Comparison of ENCODE assay signal across 10 mouse cellular contexts in the genomic region with DNA sequence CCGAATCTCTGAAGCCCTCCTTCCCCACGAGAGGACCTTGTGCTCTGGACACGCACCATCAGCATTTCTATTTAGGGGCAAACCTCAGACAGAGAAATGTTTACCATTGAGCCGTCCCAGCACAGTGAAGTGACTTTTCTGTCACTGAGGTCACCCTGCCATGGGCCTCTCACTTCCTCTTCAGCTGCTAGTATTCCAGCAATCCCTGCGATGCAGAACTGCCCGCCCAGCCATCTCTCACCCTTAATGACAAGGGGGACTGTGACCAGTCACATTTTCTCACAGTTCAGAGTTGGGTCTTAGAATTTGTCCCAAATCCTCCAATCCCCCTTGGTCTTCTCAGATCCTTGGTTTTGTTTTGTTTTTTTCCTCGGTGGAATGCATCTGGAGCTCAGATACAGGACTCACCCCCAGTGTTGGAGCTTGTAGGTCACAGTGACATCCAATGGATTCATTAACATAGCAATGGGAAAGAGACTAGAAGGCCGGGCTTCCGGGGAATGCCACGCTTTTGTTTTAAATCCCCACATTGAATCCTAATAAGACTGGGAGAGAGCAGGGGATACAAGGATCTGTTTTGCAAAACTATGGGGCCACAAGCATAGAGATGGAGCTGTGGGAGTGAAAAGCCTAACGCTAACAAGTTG. TPM values are rescaled to one million over a fixed set of nuclear protein-coding genes. Genes with fewer than 3 reads are reported as not detected.
DNase-seq lines count a peak whose midpoint lies in the region; ATAC-seq and TF ChIP-seq lines count a peak whose summit lies in the region.
"Had no signal": no experiment of that assay in that cellular context is flagged by ENCODE, and none has a peak within 500 bp of the region (broad histone marks: within the 10 kb centered on the region; RNA-seq: fewer than 3 reads in every experiment).

No protein-coding gene starts in this region.

- TF ChIP-seq CTCF in forebrain, postnatal 0 days (IDR thresholded peaks at IDR 0.05; ENCODE audit: low read depth), result no peak

- H3K36me3 ChIP-seq in forebrain, embryonic 10.5 days (replicated peaks), result no peaks in the 10 kb centered on the region
- no peaks in the 10 kb centered on the region for H3K36me3 ChIP-seq in forebrain, postnatal 0 days (ENCODE audit: insufficient read depth)
- H3K36me3 ChIP-seq in midbrain, embryonic 11.5 days (ENCODE audit: control insufficient read depth, insufficient read depth, low read length), result no peaks in the 10 kb centered on the region
- H3K36me3 ChIP-seq in midbrain, embryonic 15.5 days (replicated peaks), result no peaks in the 10 kb centered on the region
- no peaks in the 10 kb centered on the region for H3K36me3 ChIP-seq in intestine, embryonic 15.5 days
- H3K36me3 ChIP-seq in midbrain, embryonic 14.5 days (ENCODE audit: control insufficient read depth, insufficient read depth, low read length), result no peaks in the 10 kb centered on the region
- H3K36me3 ChIP-seq: neural tube, embryonic 13.5 days had no signal

- no peak for DNase-seq in forebrain, embryonic 10.5 days (ENCODE audit: extremely low spot score, low spot score)
- no peak for DNase-seq in forebrain, postnatal 0 days
- peak; percentile 89 for DNase-seq in midbrain, embryonic 11.5 days (ENCODE audit: low spot score, missing footprints)
- DNase-seq in midbrain, embryonic 14.5 days, result peak; percentile 34
- no peak for DNase-seq in urinary bladder, postnatal 36 days (ENCODE audit: low spot score in 2 of 2)
- no peak for DNase-seq in gastrocnemius, postnatal 4 days (ENCODE audit: low spot score in 2 of 2)

- H3K4me3 ChIP-seq in forebrain, embryonic 10.5 days, result peak overlapping the region; percentile 10; the same call in 1 of the 2 replicates
- H3K4me3 ChIP-seq in forebrain, postnatal 0 days (ENCODE audit: low read depth, low read length), result no peak overlapping the region
- no peak overlapping the region for H3K4me3 ChIP-seq in midbrain, embryonic 11.5 days (ENCODE audit: low read depth, low read length)
- no peak overlapping the region for H3K4me3 ChIP-seq in midbrain, embryonic 15.5 days
- no peak overlapping the region for H3K4me3 ChIP-seq in intestine, embryonic 15.5 days (replicated peaks)
- H3K4me3 ChIP-seq in midbrain, embryonic 14.5 days (replicated peaks; ENCODE audit: low read depth, low read length), result no peak overlapping the region
- H3K4me3 ChIP-seq: erythroblast, embryonic 14.5 days; neural tube, embryonic 13.5 days had no signal

- H3K9me3 ChIP-seq in forebrain, embryonic 10.5 days, result no peaks in the 10 kb centered on the region
- H3K9me3 ChIP-seq in forebrain, postnatal 0 days (ENCODE audit: low read length), result no peaks in the 10 kb centered on the region
- no peaks in the 10 kb centered on the region for H3K9me3 ChIP-seq in midbrain, embryonic 11.5 days (ENCODE audit: control insufficient read depth, low read length)
- H3K9me3 ChIP-seq in midbrain, embryonic 15.5 days, result no peaks in the 10 kb centered on the region
- H3K9me3 ChIP-seq in intestine, embryonic 15.5 days, result no peaks in the 10 kb centered on the region
- H3K9me3 ChIP-seq in midbrain, embryonic 14.5 days (ENCODE audit: control insufficient read depth, low read length), result no peaks in the 10 kb centered on the region
- H3K9me3 ChIP-seq: neural tube, embryonic 13.5 days had no signal

- 8% methylated on average over 11 of the region's 11 CpGs for WGBS in forebrain, embryonic 10.5 days
- 19% methylated on average over 11 of the region's 11 CpGs for WGBS in forebrain, postnatal 0 days
- WGBS in midbrain, embryonic 11.5 days, result 7% methylated on average over 11 of the region's 11 CpGs
- WGBS in midbrain, embryonic 15.5 days, result 9% methylated on average over 11 of the region's 11 CpGs
- 28% methylated on average over 11 of the region's 11 CpGs for WGBS in intestine, embryonic 15.5 days
- 8% methylated on average over 11 of the region's 11 CpGs for WGBS in midbrain, embryonic 14.5 days

- no peak overlapping the region for H3K4me2 ChIP-seq in forebrain, postnatal 0 days (ENCODE audit: low read depth)
- H3K4me2 ChIP-seq in midbrain, embryonic 11.5 days, result peak overlapping the region; percentile 26; the same call in 1 of the 2 replicates
- no peak overlapping the region for H3K4me2 ChIP-seq in midbrain, embryonic 15.5 days
- H3K4me2 ChIP-seq in intestine, embryonic 15.5 days (replicated peaks), result no peak overlapping the region
- 0 out of 2 replicates have a peak overlapping the region, but pooled peaks have one; percentile 6 for H3K4me2 ChIP-seq in midbrain, embryonic 14.5 days (ENCODE audit: low read length)
- H3K4me2 ChIP-seq: neural tube, embryonic 13.5 days had no signal

- no peak for ATAC-seq in forebrain, postnatal 0 days
- ATAC-seq in midbrain, embryonic 11.5 days (ENCODE audit: low FRiP score), result peak; percentile 63
- ATAC-seq in midbrain, embryonic 15.5 days (replicated peaks), result no peak
- ATAC-seq in intestine, embryonic 15.5 days, result peak; percentile 61
- no peak for ATAC-seq in midbrain, embryonic 14.5 days (ENCODE audit: low FRiP score, low TSS enrichment)

- no peak overlapping the region for H3K9ac ChIP-seq in forebrain, postnatal 0 days
- H3K9ac ChIP-seq in midbrain, embryonic 11.5 days (ENCODE audit: low read length), result 0 out of 2 replicates have a peak overlapping the region, but pooled peaks have one; percentile 7
- H3K9ac ChIP-seq in midbrain, embryonic 15.5 days, result no peak overlapping the region
- no peak overlapping the region for H3K9ac ChIP-seq in intestine, embryonic 15.5 days
- 0 out of 2 replicates have a peak overlapping the region, but pooled peaks have one; percentile 9 for H3K9ac ChIP-seq in midbrain, embryonic 14.5 days (replicated peaks; ENCODE audit: low read length)
- H3K9ac ChIP-seq: neural tube, embryonic 13.5 days had no signal

- peaks cover 7% of the 10 kb centered on the region; the same call in 1 of the 2 replicates for H3K27me3 ChIP-seq in forebrain, embryonic 10.5 days (ENCODE audit: poor library complexity, severe bottlenecking)
- no peaks in the 10 kb centered on the region for H3K27me3 ChIP-seq in forebrain, postnatal 0 days (ENCODE audit: insufficient read depth, low read length)
- no peaks in the 10 kb centered on the region; the same call in 1 of the 2 replicates for H3K27me3 ChIP-seq in midbrain, embryonic 11.5 days (ENCODE audit: control insufficient read depth, insufficient read depth, low read length)
- no peaks in the 10 kb centered on the region for H3K27me3 ChIP-seq in midbrain, embryonic 15.5 days (replicated peaks)
- no peaks in the 10 kb centered on the region for H3K27me3 ChIP-seq in intestine, embryonic 15.5 days (replicated peaks)
- H3K27me3 ChIP-seq in midbrain, embryonic 14.5 days (ENCODE audit: control insufficient read depth, insufficient read depth, low read length), result 0 out of 2 replicates have a peak, but pooled peaks cover 3% of the 10 kb centered on the region
- H3K27me3 ChIP-seq: neural tube, embryonic 13.5 days had no signal

- H3K27ac ChIP-seq in forebrain, embryonic 10.5 days, result peak overlapping the region; percentile 80
- no peak overlapping the region for H3K27ac ChIP-seq in forebrain, postnatal 0 days (ENCODE audit: low read depth, low read length)
- H3K27ac ChIP-seq in midbrain, embryonic 11.5 days (ENCODE audit: low read depth, low read length), result no peak overlapping the region
- no peak overlapping the region for H3K27ac ChIP-seq in midbrain, embryonic 15.5 days
- peak overlapping the region; percentile 22; the same call in 1 of the 2 replicates for H3K27ac ChIP-seq in intestine, embryonic 15.5 days
- H3K27ac ChIP-seq in midbrain, embryonic 14.5 days (replicated peaks; ENCODE audit: low read depth, low read length), result no peak overlapping the region
- H3K27ac ChIP-seq: neural tube, embryonic 13.5 days had no signal

- H3K4me1 ChIP-seq in forebrain, embryonic 10.5 days, result peaks cover 80% of the 10 kb centered on the region
- H3K4me1 ChIP-seq in forebrain, postnatal 0 days (ENCODE audit: insufficient read depth), result 0 out of 2 replicates have a peak, but pooled peaks cover 7% of the 10 kb centered on the region
- peaks cover 28% of the 10 kb centered on the region for H3K4me1 ChIP-seq in midbrain, embryonic 11.5 days (ENCODE audit: control insufficient read depth, insufficient read depth, low read length)
- peaks cover 29% of the 10 kb centered on the region for H3K4me1 ChIP-seq in midbrain, embryonic 15.5 days
- H3K4me1 ChIP-seq in intestine, embryonic 15.5 days (replicated peaks), result peaks cover 10% of the 10 kb centered on the region; the same call in 1 of the 2 replicates
- peaks cover 19% of the 10 kb centered on the region for H3K4me1 ChIP-seq in midbrain, embryonic 14.5 days (ENCODE audit: control insufficient read depth, insufficient read depth, low read length)

RNA-seq across cellular contexts. Expression of gene Itga6, which starts 0.4 kb away (rescaled TPM):
- polyA plus RNA-seq in forebrain, embryonic 10.5 days (2016; fragmentation: Nextera tagmentation; extraction: Ambion mirVana), result 45.7 and 47.9 TPM in 2 replicates
- total RNA-seq in forebrain, postnatal 0 days (2014; rRNA removed), result 37.5 and 52.3 TPM in 2 replicates
- polyA plus RNA-seq in forebrain, postnatal 0 days (2015; fragmentation: Nextera tagmentation; extraction: Ambion mirVana), result 11.7 and 16.8 TPM in 2 replicates
- 28.5 and 28.7 TPM in 2 replicates for polyA plus RNA-seq in midbrain, embryonic 11.5 days (2014; fragmentation: Nextera tagmentation; extraction: Ambion mirVana)
- polyA plus RNA-seq in midbrain, embryonic 15.5 days (2015; fragmentation: Nextera tagmentation; extraction: Ambion mirVana), result 18.6 and 19.2 TPM in 2 replicates
- 47.6 and 48.1 TPM in 2 replicates for polyA plus RNA-seq in intestine, embryonic 15.5 days (2015; fragmentation: Nextera tagmentation; extraction: Ambion mirVana)
- polyA plus RNA-seq in midbrain, embryonic 14.5 days (2014; fragmentation: Nextera tagmentation; extraction: Ambion mirVana), result 15.9 and 21.6 TPM in 2 replicates
- 10 to 100 TPM; 73.4 to 76.6 TPM for total RNA-seq in gastrocnemius, postnatal 4 days (2021)

Comparison
In these comparisons a context has a peak if more than half of its experiments do, and no peak if none do; other contexts are left out.
1. H3K27ac ChIP-seq: peak in forebrain, embryonic 10.5 days (single experiment) and intestine, embryonic 15.5 days (single experiment); none in forebrain, postnatal 0 days (single experiment), midbrain, embryonic 11.5 days (single experiment), midbrain, embryonic 15.5 days (single experiment) and midbrain, embryonic 14.5 days (single experiment).
2. ATAC-seq: peak in midbrain, embryonic 11.5 days (single experiment) and intestine, embryonic 15.5 days (single experiment); none in forebrain, postnatal 0 days (single experiment), midbrain, embryonic 15.5 days (single experiment) and midbrain, embryonic 14.5 days (single experiment).
3. H3K4me2 ChIP-seq: peak in midbrain, embryonic 11.5 days (single experiment) and midbrain, embryonic 14.5 days (single experiment); none in forebrain, postnatal 0 days (single experiment), midbrain, embryonic 15.5 days (single experiment) and intestine, embryonic 15.5 days (single experiment).
4. H3K9ac ChIP-seq: peak in midbrain, embryonic 11.5 days (single experiment) and midbrain, embryonic 14.5 days (single experiment); none in forebrain, postnatal 0 days (single experiment), midbrain, embryonic 15.5 days (single experiment) and intestine, embryonic 15.5 days (single experiment).
5. DNase-seq: peak in midbrain, embryonic 11.5 days (single experiment) and midbrain, embryonic 14.5 days (single experiment); none in forebrain, embryonic 10.5 days (single experiment), forebrain, postnatal 0 days (single experiment), urinary bladder, postnatal 36 days (0 of 2) and gastrocnemius, postnatal 4 days (0 of 2).